Mouse (Mus musculus) lung, postnatal 25 days (tissue): ENCODE results near the gene Dnmt3a.
A peak's percentile ranks its signal among the peaks of the same experiment; 100 is the strongest.
"Not testable (repeated sequence)": the region's sequence is repeated elsewhere in the genome, so short reads cannot be mapped to it uniquely, and the experiment has no call there.

Source experiments
- DNase-seq: peaks from one replicate; pipeline ENCODE4 v3.0.0; 2022; ENCODE audit warnings: low spot score

The Dnmt3a gene

GRCm38 (mm10) chr12:3917668-3918341 lies 112.0 kb downstream of the Dnmt3a start:
- no peak for DNase-seq

- no peak for DNase-seq
Observed at GRCm38 (mm10) chr12:3918577-3918976, 112.8 kb downstream of the Dnmt3a start.

- no peak for DNase-seq
Observed at GRCm38 (mm10) chr12:3919423-3919822, 113.6 kb downstream of the Dnmt3a start.

GRCm38 (mm10) chr12:3926127-3926526 lies 120.3 kb downstream of the Dnmt3a start:
- DNase-seq: peak; percentile 64

GRCm38 (mm10) chr12:3928841-3929240 lies 123.0 kb downstream of the Dnmt3a start:
- DNase-seq: no peak

GRCm38 (mm10) chr12:3930090-3930865 lies 124.5 kb downstream of the Dnmt3a start:
- DNase-seq: not testable (repeated sequence)

- no peak for DNase-seq
Observed at GRCm38 (mm10) chr12:3942026-3942425, 136.2 kb downstream of the Dnmt3a start.

GRCm38 (mm10) chr12:3944454-3945073 lies 138.8 kb downstream of the Dnmt3a start:
- no peak for DNase-seq

GRCm38 (mm10) chr12:3947503-3947902 lies 141.7 kb downstream of the Dnmt3a start:
- DNase-seq: no peak

GRCm38 (mm10) chr12:3954651-3955050 lies 148.8 kb downstream of the Dnmt3a start, which contains the start of gene Pomc:
TSS of gene Pomc (plus strand) at chr12:3954951.
- DNase-seq: no peak

GRCm38 (mm10) chr12:3955371-3955770 lies 149.6 kb downstream of the Dnmt3a start:
- no peak for DNase-seq

- no peak for DNase-seq
Observed at GRCm38 (mm10) chr12:3956351-3956750, 150.5 kb downstream of the Dnmt3a start.

GRCm38 (mm10) chr12:3959791-3960543 lies 154.2 kb downstream of the Dnmt3a start:
- DNase-seq: peak; percentile 93

GRCm38 (mm10) chr12:3960553-3960952 lies 154.7 kb downstream of the Dnmt3a start:
- no peak for DNase-seq
